Mouse (Mus musculus): ENCODE measurements around the gene Vmn2r36. TPM values are rescaled to one million over a fixed set of nuclear protein-coding genes. Genes with fewer than 3 reads are reported as not detected.
"Not testable (repeated sequence)": the region's sequence is repeated elsewhere in the genome, so short reads cannot be mapped to it uniquely, and the experiment has no call there.

Gene Vmn2r36
- polyA plus RNA-seq (2014; fragmentation: Nextera tagmentation; extraction: Ambion mirVana), result not detected in 2 replicates

- not testable (repeated sequence) for ATAC-seq (ENCODE audit: low FRiP score); DNase-seq (ENCODE audit: low spot score); H3K4me3 ChIP-seq (replicated peaks; ENCODE audit: low read length); H3K36me3 ChIP-seq (replicated peaks; ENCODE audit: control insufficient read depth, insufficient read depth); H3K4me1 ChIP-seq (replicated peaks; ENCODE audit: control insufficient read depth, insufficient read depth, low read length); H3K4me2 ChIP-seq (replicated peaks); H3K27ac ChIP-seq; H3K9me3 ChIP-seq (ENCODE audit: control insufficient read depth, low read length); H3K9ac ChIP-seq; H3K27me3 ChIP-seq (ENCODE audit: control insufficient read depth, insufficient read depth, low read length)
- no CpG with 5 or more reads among the region's 1 CpGs for WGBS
These were observed at the start of gene Vmn2r36 for GRCm38 (mm10) chr7:7902395-7902794. Gene Vmn2r36, minus strand, starts transcription at chr7:7902495.

Other genes with a start within 250 kb of the Vmn2r36 start
- gene Vmn2r34, start 213.0 kb downstream of the Vmn2r36 start, polyA plus RNA-seq (2014; fragmentation: Nextera tagmentation; extraction: Ambion mirVana), result not detected in 2 replicates
- gene Vmn2r35, start 82.6 kb downstream of the Vmn2r36 start, polyA plus RNA-seq (2014; fragmentation: Nextera tagmentation; extraction: Ambion mirVana), result not detected in 2 replicates

All from hindbrain, embryonic 14.5 days (tissue).